Mouse (Mus musculus): ENCODE data around the gene Atg3. TPM values are rescaled to one million over a fixed set of nuclear protein-coding genes. Genes with fewer than 3 reads are reported as not detected.

Atg3 gene
- polyA plus RNA-seq, 1 experiment, result 38.4 TPM

GRCm38 (mm10) chr16:45231296-45231695, 72.7 kb downstream of the Atg3 start:
- TF ChIP-seq CTCF (IDR thresholded peaks at IDR 0.05; ENCODE audit: extremely low read depth, insufficient read depth, low read length), result no peak
- no peak for TF ChIP-seq POLR2A (IDR thresholded peaks at IDR 0.05; ENCODE audit: extremely low read depth, insufficient read depth, low read length)
- Histone ChIP-seq H3K4me1 (ENCODE audit: control insufficient read depth, insufficient read depth, low read length) (no peaks in the 10 kb centered on the region), H3K4me3 (ENCODE audit: insufficient read depth, low read length) (no peak overlapping the region), H3K27ac (ENCODE audit: insufficient read depth, low read length) (no peak overlapping the region)

GRCm38 (mm10) chr16:45233007-45233406, 74.4 kb downstream of the Atg3 start:
- Histone ChIP-seq H3K4me1 (ENCODE audit: control insufficient read depth, insufficient read depth, low read length) (no peaks in the 10 kb centered on the region), H3K4me3 (ENCODE audit: insufficient read depth, low read length) (no peak overlapping the region), H3K27ac (ENCODE audit: insufficient read depth, low read length) (no peak overlapping the region)
- TF ChIP-seq CTCF (IDR thresholded peaks at IDR 0.05; ENCODE audit: extremely low read depth, insufficient read depth, low read length) (no peak), POLR2A (IDR thresholded peaks at IDR 0.05; ENCODE audit: extremely low read depth, insufficient read depth, low read length) (no peak)

Other genes starting within 250 kb of the Atg3 start
- not detected in 2 replicates for gene Cd200r3, start 215.1 kb upstream of the Atg3 start, polyA plus RNA-seq (2012; rRNA removed)
- 7.9 and 8.3 TPM in 2 replicates for gene Ccdc80, start 65.4 kb upstream of the Atg3 start, polyA plus RNA-seq (2012; rRNA removed)
- gene Slc35a5, start 79 bp upstream of the Atg3 start, polyA plus RNA-seq (2012; rRNA removed), result 29.9 and 34.6 TPM in 2 replicates
- 0.69 and 0.74 TPM in 2 replicates for gene Btla, start 65.5 kb downstream of the Atg3 start, polyA plus RNA-seq (2012; rRNA removed)

Measured in cortical plate, adult 2 months (tissue).